Mouse (Mus musculus) liver, adult 2 months (tissue): ENCODE measurements at regions not wholly inside any gene's neighbourhood (a gene's known extent, or its start where the extent isn't known, plus 50 kb on each side); places are given as distances from the start of the nearest gene placed in this dataset.

ENCODE experiments used
- CTCF ChIP-seq: fragments of 200-500 bp; IDR thresholded peaks from 2 replicates; pipeline ENCODE4 v1.5.1; 2011; ENCODE audit warnings: low read depth, low read length, control low read depth
- POLR2A ChIP-seq: fragments of 200-500 bp; IDR thresholded peaks from 2 replicates; pipeline ENCODE4 v1.6.1; 2011; ENCODE audit warnings: low read length, control low read depth; ENCODE audit not compliant: insufficient read depth; ENCODE audit errors: extremely low read depth

- TF ChIP-seq POLR2A (no peak), CTCF (no peak)
These were observed 70.5 kb upstream of the Ust start for GRCm38 (mm10) chr10:8589106-8589505.
